Mouse (Mus musculus): ENCODE measurements around the gene Hjurp. TPM values are rescaled to one million over a fixed set of nuclear protein-coding genes. Genes with fewer than 3 reads are reported as not detected.
A peak's percentile ranks its signal among the peaks of the same experiment; 100 is the strongest.

Hjurp gene
- total RNA-seq, 2 experiments from 2014 or later, result 10.6 to 11.0 TPM

DNA sequence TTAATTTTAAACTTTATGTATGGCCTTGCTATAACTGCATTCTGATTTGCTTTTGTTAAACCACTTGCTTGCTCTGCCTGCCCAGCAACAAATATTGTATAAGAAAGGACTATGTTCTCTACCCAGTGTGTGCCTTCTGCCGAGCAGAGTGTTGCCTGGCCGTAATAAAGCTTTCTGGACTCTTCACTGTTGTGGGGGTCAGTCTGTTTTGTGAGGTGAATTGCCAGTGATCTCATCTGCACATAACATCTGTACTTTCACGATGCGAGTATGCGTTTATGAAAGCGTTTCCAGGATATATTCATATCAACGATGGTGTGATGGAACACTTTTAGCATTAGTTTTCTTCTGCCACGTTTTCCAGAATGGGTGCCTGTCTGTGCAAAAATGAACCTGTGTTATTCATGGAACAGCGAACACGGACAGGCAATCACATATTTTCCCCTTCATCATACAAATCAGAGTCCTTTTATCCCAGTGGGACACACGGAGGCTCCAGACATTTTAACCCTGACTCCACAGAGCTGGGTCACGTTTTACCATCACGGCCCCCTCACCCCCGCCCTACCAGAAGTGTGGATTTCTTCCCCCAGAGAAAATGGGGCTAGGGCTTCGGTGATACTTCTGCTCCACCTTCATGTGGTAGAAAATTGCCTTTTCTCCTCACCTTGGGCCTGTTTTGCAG is 2.7 kb upstream of the Hjurp start:
- peak in 1 of 2 experiments; percentile 26 for DNase-seq

DNA sequence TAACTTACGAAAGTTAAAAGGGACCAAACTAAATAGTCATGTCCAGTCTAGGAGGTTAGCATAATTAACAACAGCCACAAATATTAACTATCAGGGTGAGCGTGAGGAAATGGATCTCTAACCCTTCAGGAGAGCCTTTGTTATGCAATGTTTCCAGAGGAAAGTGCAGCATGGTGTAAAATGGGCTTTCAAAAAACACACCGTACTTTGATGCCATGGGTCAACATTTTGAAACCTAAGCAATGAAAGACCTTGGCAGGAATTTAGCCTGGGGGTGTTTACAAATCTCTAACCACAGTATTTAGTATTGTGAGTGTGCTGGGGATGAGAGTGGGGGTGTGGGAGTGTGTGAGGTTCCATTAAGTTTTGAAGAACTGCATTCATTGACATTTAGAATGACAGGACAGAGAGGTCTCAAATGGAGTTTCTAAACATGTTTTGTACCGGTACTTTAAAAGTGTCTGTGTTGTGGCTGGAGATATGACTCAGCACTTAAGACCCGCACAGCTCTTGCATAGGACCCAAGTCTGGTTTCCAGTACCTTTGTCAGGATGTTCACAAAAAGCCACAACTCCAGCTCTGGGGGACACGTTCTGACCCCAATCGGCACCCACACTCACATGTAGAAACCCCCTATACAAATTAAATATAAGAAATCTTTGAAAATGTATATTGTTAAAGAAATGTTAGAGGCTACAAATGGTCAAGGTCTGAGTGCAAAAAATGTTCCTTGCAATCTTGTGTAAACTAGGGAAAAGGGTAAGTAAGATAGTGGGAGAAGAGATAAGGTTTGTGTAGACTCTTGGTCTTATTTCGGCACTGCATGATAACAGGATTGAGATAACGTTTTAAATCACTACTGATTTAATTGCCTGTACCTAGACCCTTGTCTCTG is 1.9 kb upstream of the Hjurp start:
- peak in 1 of 2 experiments; percentile 35 for DNase-seq

DNA sequence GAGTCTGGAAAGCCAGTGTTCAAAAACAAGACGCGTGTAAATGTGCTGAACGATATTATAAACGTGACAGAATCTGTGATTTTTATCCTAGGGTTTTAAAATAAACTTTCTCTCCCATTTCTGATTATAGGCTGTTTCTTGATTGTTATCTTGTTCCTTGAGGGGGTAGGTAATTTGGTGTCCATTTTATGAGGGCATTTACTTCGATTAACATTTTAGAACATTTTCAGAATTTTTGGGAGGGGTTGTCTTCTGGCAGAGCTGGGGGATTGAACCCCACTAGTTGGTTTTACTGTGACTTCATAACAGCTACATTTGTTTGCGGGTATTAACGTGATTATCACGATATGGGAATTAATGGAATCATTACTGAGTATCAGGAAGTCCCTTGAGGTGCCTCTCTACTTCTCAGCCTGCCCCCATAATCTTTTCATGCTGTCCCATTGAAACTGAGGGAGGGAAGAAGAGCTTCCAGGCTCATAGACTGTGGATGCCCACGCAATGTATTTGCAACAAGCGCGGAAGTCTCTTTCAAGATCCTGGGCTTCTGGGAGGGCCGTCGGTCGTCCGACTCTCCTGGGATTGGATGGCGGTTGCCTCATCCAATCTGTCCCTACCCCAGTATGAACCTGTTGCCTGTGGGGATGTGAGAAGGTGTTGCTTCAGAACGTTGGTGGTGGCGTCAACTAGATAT is 532 bp upstream of the Hjurp start:
- no peak for DNase-seq

DNA sequence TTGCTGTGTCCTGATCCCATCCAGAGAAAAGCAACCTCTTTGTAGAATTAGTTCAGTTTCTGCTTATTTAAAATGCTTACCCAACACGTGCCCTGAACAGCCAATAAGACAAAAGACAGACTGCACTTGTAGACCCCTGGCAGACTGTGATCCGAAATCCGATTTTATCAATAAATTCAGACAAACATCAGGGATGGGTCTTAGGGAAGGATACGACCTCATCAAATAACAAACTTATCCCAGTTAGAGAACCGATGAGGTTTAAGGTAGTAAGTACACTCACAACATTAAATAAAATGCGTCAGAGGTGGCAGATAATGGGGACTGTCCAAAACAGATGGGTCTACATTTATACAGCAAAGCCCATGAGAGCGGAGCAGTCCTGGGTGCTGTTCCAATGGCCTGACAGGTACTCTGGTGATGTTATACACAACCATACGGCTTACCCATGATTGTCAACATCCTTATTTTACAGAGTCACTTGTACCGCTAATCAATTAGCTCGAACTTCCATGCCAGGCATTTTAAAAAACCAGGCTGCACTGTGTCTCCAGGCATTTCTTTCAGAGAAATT is 822 bp downstream of the Hjurp start:
- no peak for DNase-seq

DNA sequence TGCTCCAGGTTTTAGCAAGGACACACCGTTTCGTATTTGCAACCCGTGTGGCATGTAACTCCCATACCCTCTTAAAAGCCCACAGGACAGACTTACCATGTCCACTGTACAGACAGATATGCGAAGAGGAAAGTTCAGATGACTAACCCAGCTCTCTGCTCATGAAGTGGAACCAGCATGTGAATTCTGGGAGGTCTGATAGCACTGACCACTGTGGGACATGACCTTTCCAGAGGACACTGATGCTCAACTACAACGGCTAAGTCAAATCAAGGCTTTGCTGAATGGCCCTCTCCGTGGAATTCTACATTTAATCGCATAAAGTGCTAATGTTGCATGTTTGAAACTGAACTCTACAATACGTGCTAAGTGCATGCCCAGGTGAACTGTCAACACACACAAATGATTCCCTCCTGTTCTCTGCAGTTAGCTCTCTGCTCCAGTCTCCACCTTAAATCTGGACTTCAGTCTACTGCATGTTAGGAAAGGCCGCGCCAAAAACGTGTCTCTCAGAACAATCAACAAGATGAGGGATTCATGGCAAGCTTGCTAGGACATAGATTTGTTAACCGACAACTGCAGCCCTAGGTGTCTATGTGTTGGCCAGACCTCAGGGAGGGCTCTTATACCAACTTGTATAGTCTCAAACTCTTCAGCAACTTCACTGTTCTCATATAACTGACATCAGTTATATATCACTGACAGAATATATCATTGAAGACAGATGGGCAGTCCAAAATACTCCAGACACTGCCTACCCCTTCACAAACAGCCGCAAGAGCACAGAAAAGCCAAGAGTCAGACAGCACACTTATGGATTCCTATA is 1.5 kb downstream of the Hjurp start:
- peak in 1 of 2 experiments; percentile 33 for DNase-seq

DNA sequence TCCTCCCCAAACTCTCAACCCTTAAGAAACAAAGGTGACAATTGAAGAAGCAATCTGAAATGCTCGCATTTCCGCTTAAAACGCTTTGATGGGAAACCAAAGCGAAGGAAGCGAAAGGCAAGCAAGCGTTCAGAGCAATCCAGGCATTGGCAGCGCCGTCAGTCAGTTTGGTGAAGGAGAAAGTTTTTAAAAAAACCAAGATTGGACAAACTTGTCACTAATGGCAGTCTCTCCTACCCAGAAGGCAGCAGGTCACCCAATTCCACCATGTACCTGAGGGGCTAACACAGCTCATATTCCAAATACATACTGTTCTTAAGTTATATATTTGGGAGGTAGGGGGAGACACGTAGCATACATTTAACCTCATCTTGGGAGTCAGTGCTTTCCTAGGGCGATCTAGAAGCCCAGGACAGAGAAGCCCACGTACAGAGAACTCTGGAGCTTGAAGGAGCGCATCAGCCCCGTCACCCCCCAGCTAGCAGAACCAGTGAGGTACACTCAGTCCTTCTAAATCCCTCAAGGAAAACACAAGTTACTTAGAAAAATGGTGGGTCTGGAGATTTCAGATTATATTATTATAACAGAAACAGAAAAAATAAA is 2.3 kb downstream of the Hjurp start:
- peak in 1 of 2 experiments; percentile 13 for DNase-seq

DNA sequence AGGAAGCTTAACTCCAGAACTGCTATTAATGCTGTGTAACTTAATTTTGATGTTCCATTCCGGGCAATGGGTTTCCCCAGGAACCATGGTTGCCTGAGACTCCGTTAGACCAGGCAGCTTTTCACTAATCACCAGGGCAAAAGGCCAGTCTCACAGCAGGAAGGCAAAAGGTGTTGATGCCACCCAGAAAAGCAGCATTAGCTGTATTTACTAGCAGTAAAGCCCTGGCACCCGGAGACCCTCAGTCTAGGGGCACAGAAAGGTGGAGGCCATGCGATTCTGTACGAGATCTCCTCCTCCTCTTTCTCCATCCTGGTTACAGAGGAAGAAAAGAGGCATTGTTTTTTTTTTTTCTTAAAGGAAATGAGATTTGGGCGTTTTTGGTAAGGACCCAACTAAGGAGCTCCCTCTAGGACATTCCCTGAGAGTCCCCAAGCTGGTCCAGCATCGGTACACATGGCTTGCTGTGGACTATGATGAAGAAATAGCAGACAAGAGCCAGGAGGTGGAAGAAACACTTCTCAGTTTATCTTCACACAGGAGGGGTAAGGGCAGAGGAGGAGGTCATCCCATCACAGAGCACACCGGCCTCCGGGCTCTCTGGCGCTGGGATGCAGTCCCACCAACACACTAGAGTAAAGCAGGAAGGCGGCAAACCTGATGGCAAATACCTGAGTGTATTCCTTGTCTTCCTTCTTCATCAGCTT is 2.9 kb downstream of the Hjurp start:
- peak in 1 of 2 experiments; percentile 26 for DNase-seq

DNA sequence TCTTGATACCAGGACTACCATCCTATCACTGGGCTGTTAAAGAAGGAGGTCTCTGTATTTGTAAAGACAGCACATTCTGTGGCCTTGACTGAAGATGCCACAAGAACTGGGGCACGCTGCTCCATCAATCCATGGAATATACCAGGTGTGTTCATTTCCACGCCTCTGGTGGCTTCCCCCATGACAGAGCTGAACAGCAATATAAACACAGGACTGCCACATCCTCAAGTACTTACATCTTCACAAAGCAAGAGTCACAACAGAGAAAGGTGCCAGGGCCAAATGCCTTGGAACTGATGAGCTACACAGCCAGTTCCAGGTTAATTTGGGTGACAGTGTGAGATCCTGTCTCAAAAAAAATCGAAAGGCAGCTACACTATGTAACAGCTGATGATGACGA is 3.6 kb downstream of the Hjurp start:
- peak in 1 of 2 experiments; percentile 14 for DNase-seq

DNA sequence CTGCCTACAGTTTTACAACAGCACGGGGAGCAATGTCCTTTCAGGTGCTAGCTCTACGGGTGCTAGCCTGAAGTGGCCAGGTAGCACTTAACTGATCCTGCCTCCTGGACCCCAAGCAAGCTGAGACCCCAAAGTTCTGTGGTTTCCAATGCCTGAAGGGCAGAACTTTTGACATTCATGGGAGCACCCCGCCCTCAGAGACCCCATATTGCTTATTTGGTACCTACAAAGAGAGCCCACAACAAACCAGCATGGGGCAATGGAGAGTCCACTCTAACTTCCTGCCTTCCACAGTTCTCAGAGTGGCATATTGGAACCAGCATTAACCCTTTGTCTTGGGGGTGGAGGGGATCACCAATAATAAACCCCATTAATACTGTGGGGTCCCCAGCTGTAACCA is 4.1 kb downstream of the Hjurp start:
- DNase-seq, result peak in 1 of 2 experiments; percentile 14

DNA sequence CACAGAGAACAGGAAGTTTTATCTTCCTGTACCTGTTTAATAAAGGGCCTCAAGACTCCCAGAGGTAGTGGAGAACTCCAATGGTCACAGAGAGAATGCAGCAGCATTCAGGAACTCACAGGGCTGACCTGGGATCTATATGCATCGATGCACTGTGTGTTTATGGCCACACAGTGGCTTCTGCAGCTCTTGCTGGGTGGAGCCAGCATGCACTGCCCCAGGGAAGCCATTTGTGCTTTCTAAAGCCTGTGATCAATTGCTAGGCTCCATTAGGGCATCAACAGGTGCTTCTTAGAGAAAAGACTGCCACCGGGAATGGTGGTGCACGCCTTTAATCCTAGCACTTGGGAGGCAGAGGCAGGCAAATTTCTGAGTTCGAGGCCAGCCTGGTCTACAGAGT is 4.6 kb downstream of the Hjurp start:
- peak in 1 of 2 experiments; percentile 9 for DNase-seq

DNA sequence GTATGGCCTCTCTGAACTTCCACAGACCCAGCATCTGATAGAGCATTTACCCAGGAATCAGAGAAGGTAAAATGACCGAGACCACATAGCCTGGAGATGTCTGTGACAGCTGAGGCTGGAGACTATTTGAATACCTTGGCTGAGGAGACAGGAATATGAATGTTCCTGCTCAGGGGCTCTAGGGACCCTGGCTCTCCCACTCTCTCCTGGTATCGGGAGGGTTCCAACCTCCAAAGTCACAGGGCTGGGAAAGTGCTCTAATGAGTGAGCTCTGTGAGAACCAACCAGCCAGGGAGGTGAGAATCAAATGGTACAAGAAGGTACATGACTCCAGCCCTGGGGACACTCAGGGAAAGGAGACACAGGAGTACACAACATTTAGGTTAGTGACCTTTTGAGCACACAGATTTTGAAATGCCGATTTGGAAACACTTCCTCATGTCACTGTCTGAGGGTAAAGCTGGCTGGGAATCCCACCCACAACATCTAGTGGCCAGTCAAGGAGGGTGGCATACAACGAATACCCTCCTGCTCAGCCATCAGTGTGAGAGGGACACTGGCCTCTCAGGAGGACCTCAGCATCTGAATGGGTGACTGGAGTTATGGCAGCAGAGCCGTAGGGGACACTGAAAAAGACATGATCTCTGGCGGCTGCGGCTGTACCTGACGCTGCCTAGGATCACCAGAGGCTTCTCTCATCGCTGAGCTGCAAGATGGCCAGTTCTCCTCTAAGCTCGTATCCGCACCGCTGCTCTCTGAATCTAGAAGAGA is 7.7 kb downstream of the Hjurp start:
- no peak for DNase-seq

DNA sequence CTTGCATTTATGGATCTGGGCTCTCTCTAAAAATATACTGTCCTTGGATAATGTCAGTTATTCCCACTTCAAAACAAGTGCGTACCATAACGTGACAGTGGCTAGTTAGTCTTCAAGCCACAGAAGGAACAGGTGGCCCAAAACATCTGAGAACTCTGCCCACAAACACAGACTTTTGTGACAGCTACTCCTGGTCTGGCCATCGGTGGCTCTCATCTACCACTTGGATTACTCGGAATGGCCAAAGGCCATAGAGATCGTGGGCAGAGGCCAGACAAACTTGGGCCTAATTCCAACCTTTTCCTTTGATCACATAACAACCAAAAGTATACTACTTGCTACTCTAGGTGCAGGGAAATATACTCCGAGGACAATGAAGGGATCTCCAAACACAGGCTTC is 9.4 kb downstream of the Hjurp start:
- no peak for DNase-seq

DNA sequence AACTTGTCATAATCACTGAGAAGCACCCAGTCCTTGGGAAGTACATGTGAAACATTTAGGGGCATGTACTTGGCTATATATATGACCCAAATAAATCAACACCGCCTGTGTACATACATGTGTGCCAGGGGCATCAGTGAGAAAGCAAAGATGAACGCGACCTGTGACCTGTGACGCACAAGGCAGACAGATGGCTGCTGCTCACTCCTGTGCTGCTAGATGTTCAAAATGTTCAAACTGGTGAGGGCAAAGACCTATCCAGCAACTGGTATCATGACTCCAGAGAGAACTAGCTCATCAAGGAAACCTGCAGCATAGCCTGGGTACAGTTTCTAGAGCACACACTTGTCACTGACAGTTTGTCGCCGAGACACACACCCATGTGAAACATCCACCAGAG is 9.9 kb downstream of the Hjurp start:
- no peak for DNase-seq

DNA sequence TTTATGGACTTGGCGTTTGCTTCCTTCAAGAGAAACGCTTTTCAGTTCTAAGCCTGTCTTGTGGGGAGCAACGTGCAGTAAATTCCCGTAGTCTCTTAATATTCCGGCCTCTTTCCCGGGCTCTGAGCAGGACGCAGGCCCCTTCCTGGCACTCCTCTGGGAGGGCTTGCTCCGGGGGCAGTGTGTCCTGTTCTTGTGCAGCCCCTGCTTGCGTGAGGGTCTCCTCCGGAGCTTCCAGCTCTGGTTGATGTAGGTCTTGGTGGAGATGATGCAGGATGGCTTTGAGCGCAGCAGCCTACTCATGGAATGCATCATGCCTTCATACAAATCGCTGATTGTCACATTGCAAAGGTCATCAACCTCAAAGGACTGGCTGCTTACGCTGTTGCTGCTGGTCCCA is 11.3 kb downstream of the Hjurp start:
- DNase-seq, result no peak

DNA sequence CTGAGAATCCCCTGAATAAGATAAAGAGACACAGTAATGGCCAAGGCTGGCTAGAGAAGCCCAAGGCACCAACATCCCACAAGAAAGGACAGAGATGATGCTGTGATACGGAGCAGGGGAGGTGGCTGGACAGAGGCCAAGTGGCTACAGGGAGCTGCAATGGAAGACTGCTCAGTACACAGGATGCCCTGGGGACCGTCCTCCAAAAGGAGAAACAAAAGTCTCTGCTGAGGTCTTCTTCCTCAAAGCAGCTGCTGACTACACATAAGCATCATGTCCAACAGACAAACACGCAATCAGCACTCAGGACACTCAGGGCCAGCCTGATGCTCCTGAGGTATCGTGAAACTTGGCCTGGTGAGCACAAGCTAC is 12.6 kb downstream of the Hjurp start:
- no peak for DNase-seq

DNA sequence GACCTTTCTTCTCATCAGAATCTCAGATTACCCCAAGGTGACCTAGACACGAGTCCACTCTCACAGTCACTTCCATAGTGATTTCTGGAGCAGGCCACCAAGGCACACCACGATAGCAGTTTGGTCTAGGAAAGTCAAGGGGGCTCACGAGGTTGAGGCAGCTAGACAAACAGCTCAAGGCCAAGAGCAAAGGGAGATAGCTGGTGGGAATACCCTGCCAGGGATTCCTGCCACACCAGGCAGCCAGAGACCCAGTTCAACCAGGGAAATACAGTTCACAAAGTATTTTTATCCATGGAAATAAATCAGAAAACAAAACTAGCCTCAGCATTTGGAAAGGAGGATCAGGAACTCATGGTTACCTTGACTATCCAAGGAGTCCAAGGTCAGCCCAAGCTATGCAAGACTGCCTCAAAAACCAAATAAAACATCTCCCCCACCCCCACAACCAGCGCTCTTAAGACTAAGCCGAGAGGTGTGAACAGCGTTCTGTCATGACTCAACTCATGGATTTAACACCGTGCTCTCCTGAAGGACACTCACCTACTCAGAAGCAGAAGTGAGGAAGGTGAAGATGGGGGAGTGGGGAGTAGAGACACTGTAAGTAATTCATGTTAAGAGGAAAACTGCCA is 13.1 kb downstream of the Hjurp start:
- no peak for DNase-seq

DNA sequence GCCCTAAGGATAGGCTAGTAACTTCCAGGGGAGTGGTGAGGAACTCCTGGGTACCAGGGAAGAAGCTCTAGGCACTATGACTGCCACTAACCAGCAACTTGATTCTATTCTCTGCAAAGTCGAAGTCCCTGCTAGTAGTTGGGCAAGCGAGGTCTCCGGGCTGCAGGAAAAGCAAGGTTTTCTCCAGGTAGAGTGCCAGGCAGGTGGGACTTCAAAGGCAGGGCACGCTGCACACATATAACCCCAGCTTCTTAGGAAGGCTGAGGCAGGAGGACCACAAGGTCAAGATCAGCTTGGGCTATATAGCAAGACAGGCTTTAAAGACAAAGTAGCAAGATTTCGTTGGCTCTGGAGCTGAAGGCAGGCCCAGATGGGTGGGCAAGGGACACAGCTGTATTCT is 13.7 kb downstream of the Hjurp start:
- no peak for DNase-seq

DNA sequence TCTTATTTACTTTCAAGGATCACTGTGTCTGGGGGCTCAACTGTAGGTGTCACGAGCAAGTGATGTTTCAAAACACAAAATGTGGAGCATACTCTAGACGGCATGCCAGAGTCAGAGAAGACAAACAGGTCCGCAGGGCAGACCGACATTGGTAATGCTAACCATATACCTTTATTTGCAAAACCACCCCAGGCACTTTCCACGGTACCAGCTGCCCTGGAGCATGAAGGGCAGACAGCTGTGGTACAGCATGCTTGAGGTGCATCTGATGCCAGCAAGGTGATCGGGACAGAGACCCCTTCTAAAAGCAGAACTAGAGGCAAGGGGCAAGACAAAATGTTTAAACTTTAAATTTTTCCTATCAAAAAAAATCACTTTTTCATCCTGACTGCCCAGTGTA is 14.5 kb downstream of the Hjurp start:
- DNase-seq, result no peak

DNA sequence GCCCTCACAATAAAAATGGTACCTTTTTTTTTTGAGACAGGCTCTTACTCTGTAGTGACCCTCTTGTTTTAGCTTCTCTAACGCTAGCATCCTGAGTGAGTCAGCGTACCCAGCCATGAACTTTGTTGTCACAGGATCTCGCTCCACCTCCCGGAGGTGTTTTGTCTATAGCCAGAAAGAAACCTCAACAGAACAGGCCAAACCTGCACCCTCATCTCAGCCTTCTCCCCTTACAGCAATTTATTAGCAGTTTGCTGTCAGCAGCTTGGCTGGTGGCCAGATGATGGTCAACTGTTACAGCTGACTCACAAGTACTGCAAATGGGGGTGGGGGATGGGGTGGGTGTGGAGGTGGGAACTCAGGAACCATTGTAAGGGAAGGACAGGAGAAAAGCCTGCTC is 15.2 kb downstream of the Hjurp start:
- DNase-seq, result no peak
